Mouse (Mus musculus): ENCODE measurements at regions not wholly inside any gene's neighbourhood (a gene's known extent, or its start where the extent isn't known, plus 50 kb on each side); places are given as distances from the start of the nearest gene placed in this dataset.

DNA sequence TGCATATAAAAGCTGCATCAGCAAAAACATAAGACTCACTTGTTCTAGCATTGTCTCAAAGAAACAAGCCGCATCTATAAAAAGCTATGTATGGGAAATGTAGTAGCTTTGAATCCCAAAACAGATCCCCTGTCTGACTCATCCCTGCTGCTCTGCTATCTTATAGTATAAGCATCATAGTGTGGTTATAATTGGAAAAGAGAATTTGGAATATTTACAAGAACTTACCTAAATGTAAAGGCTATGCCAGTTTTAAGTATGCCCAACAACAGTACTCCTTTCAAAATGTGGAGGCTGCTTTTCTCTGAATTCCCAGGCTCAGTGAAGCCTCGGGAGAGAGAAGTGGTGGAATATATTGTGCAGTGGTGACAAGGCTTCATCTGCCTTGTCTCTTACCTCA is 301.5 kb upstream of the Btbd3 start:
- H3K9ac ChIP-seq (replicated peaks): no peak overlapping the region
- no peaks in the 10 kb centered on the region for H3K9me3 ChIP-seq (ENCODE audit: control insufficient read depth, low read length)
- H3K4me3 ChIP-seq (ENCODE audit: insufficient read depth in 1 of 2, low read depth in 2 of 2, low read length in 2 of 2): no peak overlapping the region
- DNase-seq (ENCODE audit: low read depth in 3 of 3, low spot score in 3 of 3): no peak
- ATAC-seq (ENCODE audit: insufficient read depth): no peak
- no peak for TF ChIP-seq CTCF (IDR thresholded peaks at IDR 0.05; ENCODE audit: low read depth)
- TF ChIP-seq EP300 (IDR thresholded peaks at IDR 0.05; ENCODE audit: low read depth): no peak
- H3K36me3 ChIP-seq (replicated peaks; ENCODE audit: control insufficient read depth, insufficient read depth, low read depth): no peaks in the 10 kb centered on the region
- H3K4me1 ChIP-seq (replicated peaks; ENCODE audit: control insufficient read depth in 2 of 2, insufficient read depth in 2 of 2, low read length in 1 of 2): no peaks in the 10 kb centered on the region
- H3K27ac ChIP-seq: no peak overlapping the region
- 66% methylated on average over 2 of the region's 2 CpGs for WGBS (ENCODE audit: insufficient replicate concordance)
- no peak overlapping the region for H3K4me2 ChIP-seq (ENCODE audit: low read depth)
- H3K27me3 ChIP-seq (ENCODE audit: control insufficient read depth, insufficient read depth, low read length): no peaks in the 10 kb centered on the region

DNA sequence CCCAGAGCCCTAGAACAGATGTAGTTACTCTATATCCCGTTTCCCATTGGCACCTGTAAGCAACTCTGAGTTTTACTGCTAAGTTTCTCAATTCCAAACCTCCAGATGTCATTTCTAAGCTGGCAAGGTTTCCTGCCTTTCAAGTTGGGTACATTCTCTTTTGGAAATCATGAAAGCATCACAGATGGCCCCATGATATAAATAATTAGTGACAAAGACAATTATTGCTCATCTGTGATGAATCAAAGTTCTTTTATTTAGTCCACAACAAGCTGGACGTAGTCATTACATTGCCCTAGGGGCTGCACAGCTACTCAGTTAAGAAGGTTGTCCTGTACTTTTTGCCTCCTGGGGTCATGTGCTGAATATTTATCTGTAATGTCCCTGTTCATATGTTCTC is 303.2 kb upstream of the Btbd3 start:
- Histone ChIP-seq H3K36me3 (replicated peaks; ENCODE audit: control insufficient read depth, insufficient read depth, low read depth) (no peaks in the 10 kb centered on the region), H3K9ac (replicated peaks) (no peak overlapping the region), H3K9me3 (ENCODE audit: control insufficient read depth, low read length) (no peaks in the 10 kb centered on the region), H3K27me3 (ENCODE audit: control insufficient read depth, insufficient read depth, low read length) (no peaks in the 10 kb centered on the region), H3K4me2 (ENCODE audit: low read depth) (no peak overlapping the region), H3K4me1 (replicated peaks; ENCODE audit: control insufficient read depth in 2 of 2, insufficient read depth in 2 of 2, low read length in 1 of 2) (no peaks in the 10 kb centered on the region), H3K27ac (no peak overlapping the region), H3K4me3 (ENCODE audit: insufficient read depth in 1 of 2, low read depth in 2 of 2, low read length in 2 of 2) (no peak overlapping the region)
- ATAC-seq (ENCODE audit: insufficient read depth) (no peak), DNase-seq (ENCODE audit: low read depth in 3 of 3, low spot score in 3 of 3) (no peak)
- TF ChIP-seq CTCF (IDR thresholded peaks at IDR 0.05; ENCODE audit: low read depth) (no peak), EP300 (IDR thresholded peaks at IDR 0.05; ENCODE audit: low read depth) (no peak)
- WGBS (ENCODE audit: insufficient replicate concordance): 38% methylated on average over 2 of the region's 2 CpGs

DNA sequence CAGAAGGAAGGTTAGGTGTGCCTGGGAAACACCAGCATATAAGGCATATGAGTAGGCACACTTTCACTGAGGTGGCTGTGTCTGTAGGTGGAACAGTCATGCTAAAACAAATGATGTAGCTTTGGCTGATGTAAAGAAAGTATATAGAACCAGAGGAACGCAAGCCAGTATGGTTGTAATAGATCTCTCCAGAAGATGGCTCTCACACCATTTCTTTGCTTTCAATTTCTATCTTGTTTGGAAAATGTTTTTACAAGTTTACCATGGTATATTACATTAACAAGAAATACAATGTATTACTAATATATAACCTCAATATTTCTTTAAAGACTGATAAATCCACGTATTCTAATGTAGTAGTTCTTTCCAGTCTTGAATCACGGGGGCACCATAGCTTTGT is 304.4 kb upstream of the Btbd3 start:
- TF ChIP-seq CTCF (IDR thresholded peaks at IDR 0.05; ENCODE audit: low read depth): no peak
- TF ChIP-seq EP300 (IDR thresholded peaks at IDR 0.05; ENCODE audit: low read depth): no peak
- no peaks in the 10 kb centered on the region for H3K9me3 ChIP-seq (ENCODE audit: control insufficient read depth, low read length)
- no peak overlapping the region for H3K27ac ChIP-seq
- ATAC-seq (ENCODE audit: insufficient read depth): no peak
- H3K27me3 ChIP-seq (ENCODE audit: control insufficient read depth, insufficient read depth, low read length): no peaks in the 10 kb centered on the region
- 54% methylated on average over 3 of the region's 3 CpGs for WGBS (ENCODE audit: insufficient replicate concordance)
- H3K4me2 ChIP-seq (ENCODE audit: low read depth): no peak overlapping the region
- no peak for DNase-seq (ENCODE audit: low read depth in 3 of 3, low spot score in 3 of 3)
- no peaks in the 10 kb centered on the region for H3K36me3 ChIP-seq (replicated peaks; ENCODE audit: control insufficient read depth, insufficient read depth, low read depth)
- H3K9ac ChIP-seq (replicated peaks): no peak overlapping the region
- no peak overlapping the region for H3K4me3 ChIP-seq (ENCODE audit: insufficient read depth in 1 of 2, low read depth in 2 of 2, low read length in 2 of 2)
- no peaks in the 10 kb centered on the region for H3K4me1 ChIP-seq (replicated peaks; ENCODE audit: control insufficient read depth in 2 of 2, insufficient read depth in 2 of 2, low read length in 1 of 2)

DNA sequence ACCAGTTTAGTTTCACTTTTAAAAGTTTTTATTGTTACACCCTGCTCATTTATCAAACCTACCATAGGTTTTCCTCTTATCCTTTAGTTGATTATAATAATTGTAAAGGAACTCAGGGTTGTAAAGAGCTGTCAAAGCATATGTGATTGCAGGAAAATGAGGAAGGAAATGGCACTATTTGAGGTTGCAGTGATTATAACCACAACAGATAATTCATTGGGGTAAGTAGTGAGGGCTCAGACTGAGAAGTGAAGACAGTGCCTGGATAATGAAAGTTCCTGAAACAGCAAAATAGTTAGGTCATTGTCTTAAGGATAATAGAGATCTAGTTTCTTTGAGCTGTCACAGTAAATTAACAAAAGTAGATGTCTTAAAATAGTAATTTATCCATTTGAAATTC is 305.4 kb upstream of the Btbd3 start:
- TF ChIP-seq CTCF (IDR thresholded peaks at IDR 0.05; ENCODE audit: low read depth): no peak
- TF ChIP-seq EP300 (IDR thresholded peaks at IDR 0.05; ENCODE audit: low read depth): no peak
- Histone ChIP-seq H3K27ac (no peak overlapping the region), H3K4me1 (replicated peaks; ENCODE audit: control insufficient read depth in 2 of 2, insufficient read depth in 2 of 2, low read length in 1 of 2) (no peaks in the 10 kb centered on the region), H3K9ac (replicated peaks) (no peak overlapping the region), H3K36me3 (replicated peaks; ENCODE audit: control insufficient read depth, insufficient read depth, low read depth) (no peaks in the 10 kb centered on the region), H3K4me2 (ENCODE audit: low read depth) (no peak overlapping the region), H3K9me3 (ENCODE audit: control insufficient read depth, low read length) (no peaks in the 10 kb centered on the region), H3K27me3 (ENCODE audit: control insufficient read depth, insufficient read depth, low read length) (no peaks in the 10 kb centered on the region), H3K4me3 (ENCODE audit: insufficient read depth in 1 of 2, low read depth in 2 of 2, low read length in 2 of 2) (no peak overlapping the region)
- ATAC-seq (ENCODE audit: insufficient read depth) (no peak), DNase-seq (ENCODE audit: low read depth in 3 of 3, low spot score in 3 of 3) (no peak)

DNA sequence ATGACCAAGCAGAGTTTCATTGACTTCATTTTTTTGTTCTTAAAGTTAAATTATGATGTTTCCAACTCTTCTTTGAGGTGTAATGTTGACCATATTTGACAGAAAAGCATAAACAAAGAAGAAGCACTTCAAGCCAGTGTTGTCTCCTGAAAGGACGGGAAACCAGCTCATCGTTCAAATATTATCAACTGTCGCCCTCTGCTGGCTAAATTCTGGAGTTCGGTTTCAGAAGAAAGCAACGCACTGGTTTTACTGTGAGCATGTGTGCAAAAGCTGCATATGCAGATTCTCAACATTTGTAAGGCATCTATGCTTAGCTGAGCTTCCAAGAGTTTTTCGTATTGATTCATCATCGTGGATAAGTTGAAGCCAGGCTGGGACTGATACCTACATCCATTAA is 313.6 kb upstream of the Btbd3 start:
- ATAC-seq (ENCODE audit: insufficient read depth) (no peak), DNase-seq (ENCODE audit: low read depth in 3 of 3, low spot score in 3 of 3) (peak; percentile 6 to 35 (median 28))
- Histone ChIP-seq H3K27ac (no peak overlapping the region), H3K4me3 (ENCODE audit: insufficient read depth in 1 of 2, low read depth in 2 of 2, low read length in 2 of 2) (no peak overlapping the region), H3K4me1 (replicated peaks; ENCODE audit: control insufficient read depth in 2 of 2, insufficient read depth in 2 of 2, low read length in 1 of 2) (no peaks in the 10 kb centered on the region), H3K9ac (replicated peaks) (no peak overlapping the region), H3K27me3 (ENCODE audit: control insufficient read depth, insufficient read depth, low read length) (no peaks in the 10 kb centered on the region), H3K9me3 (ENCODE audit: control insufficient read depth, low read length) (no peaks in the 10 kb centered on the region), H3K36me3 (replicated peaks; ENCODE audit: control insufficient read depth, insufficient read depth, low read depth) (no peaks in the 10 kb centered on the region), H3K4me2 (ENCODE audit: low read depth) (no peak overlapping the region)
- 5% methylated on average over 7 of the region's 7 CpGs for WGBS (ENCODE audit: insufficient replicate concordance)
- TF ChIP-seq CTCF (IDR thresholded peaks at IDR 0.05; ENCODE audit: low read depth) (peak; percentile 57), EP300 (IDR thresholded peaks at IDR 0.05; ENCODE audit: low read depth) (no peak)

DNA sequence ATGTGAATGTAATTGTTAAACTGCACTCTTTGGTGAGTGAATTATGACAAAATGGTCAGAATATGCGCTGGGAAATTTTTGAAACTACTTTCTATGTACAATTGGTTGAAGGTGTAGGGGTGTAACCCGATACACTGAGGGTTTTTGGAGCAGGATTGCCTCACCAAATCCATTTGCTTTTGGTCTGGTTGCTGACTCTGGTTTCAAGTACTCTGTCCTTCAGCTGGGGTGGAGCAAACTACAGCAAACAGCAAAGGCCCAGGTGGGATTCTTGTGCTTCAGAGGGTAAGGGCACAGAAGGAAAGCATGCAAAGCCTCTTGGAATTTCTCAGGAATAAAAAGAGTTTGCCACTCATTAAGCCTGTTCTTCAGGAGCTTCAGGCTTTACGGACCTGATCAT is 316.8 kb upstream of the Btbd3 start:
- ATAC-seq (ENCODE audit: insufficient read depth): no peak
- H3K4me1 ChIP-seq (replicated peaks; ENCODE audit: control insufficient read depth in 2 of 2, insufficient read depth in 2 of 2, low read length in 1 of 2): no peaks in the 10 kb centered on the region
- 51% methylated on average over 3 of the region's 3 CpGs for WGBS (ENCODE audit: insufficient replicate concordance)
- H3K36me3 ChIP-seq (replicated peaks; ENCODE audit: control insufficient read depth, insufficient read depth, low read depth): no peaks in the 10 kb centered on the region
- no peak overlapping the region for H3K4me2 ChIP-seq (ENCODE audit: low read depth)
- no peak for TF ChIP-seq EP300 (IDR thresholded peaks at IDR 0.05; ENCODE audit: low read depth)
- no peak for TF ChIP-seq CTCF (IDR thresholded peaks at IDR 0.05; ENCODE audit: low read depth)
- H3K27ac ChIP-seq: no peak overlapping the region
- no peak for DNase-seq (ENCODE audit: low read depth in 3 of 3, low spot score in 3 of 3)
- no peaks in the 10 kb centered on the region for H3K27me3 ChIP-seq (ENCODE audit: control insufficient read depth, insufficient read depth, low read length)
- no peak overlapping the region for H3K4me3 ChIP-seq (ENCODE audit: insufficient read depth in 1 of 2, low read depth in 2 of 2, low read length in 2 of 2)
- H3K9ac ChIP-seq (replicated peaks): no peak overlapping the region
- H3K9me3 ChIP-seq (ENCODE audit: control insufficient read depth, low read length): no peaks in the 10 kb centered on the region

Data from liver, embryonic 14.5 days (tissue).